Mouse (Mus musculus): ENCODE results near the gene Sorcs2.

Gene Sorcs2

GRCm38 (mm10) chr5:36397837-36398282, at the start of gene Sorcs2:
Gene Sorcs2, minus strand, starts transcription at chr5:36398139.
- in situ Hi-C loops (cut with MboI, MseI), result loop anchor here (5.0 kb wide), 1 partner anchor 76 kb away; no protein-coding TSS in a partner anchor

GRCm38 (mm10) chr5:36446166-36446890, 48.4 kb upstream of the Sorcs2 start:
- in situ Hi-C loops (cut with MboI, MseI), result no loop called here

- in situ Hi-C loops (cut with MboI, MseI), result no loop called here
Measured at GRCm38 (mm10) chr5:36445028-36445427, 47.1 kb upstream of the Sorcs2 start.

GRCm38 (mm10) chr5:36444611-36445010, 46.7 kb upstream of the Sorcs2 start:
- in situ Hi-C loops (cut with MboI, MseI), result no loop called here

GRCm38 (mm10) chr5:36440741-36441140, 42.8 kb upstream of the Sorcs2 start:
- in situ Hi-C loops (cut with MboI, MseI), result no loop called here

- in situ Hi-C loops (cut with MboI, MseI), result no loop called here
Measured at GRCm38 (mm10) chr5:36436858-36437257, 38.9 kb upstream of the Sorcs2 start.

- in situ Hi-C loops (cut with MboI, MseI), result no loop called here
Measured at GRCm38 (mm10) chr5:36434398-36434967, 36.5 kb upstream of the Sorcs2 start.

- in situ Hi-C loops (cut with MboI, MseI), result no loop called here
Measured at GRCm38 (mm10) chr5:36431711-36432110, 33.8 kb upstream of the Sorcs2 start.

GRCm38 (mm10) chr5:36429551-36429950, 31.6 kb upstream of the Sorcs2 start:
- in situ Hi-C loops (cut with MboI, MseI), result no loop called here

GRCm38 (mm10) chr5:36427831-36428230, 29.9 kb upstream of the Sorcs2 start:
- in situ Hi-C loops (cut with MboI, MseI), result no loop called here

- in situ Hi-C loops (cut with MboI, MseI), result no loop called here
Measured at GRCm38 (mm10) chr5:36426404-36426803, 28.5 kb upstream of the Sorcs2 start.

- in situ Hi-C loops (cut with MboI, MseI), result no loop called here
Measured at GRCm38 (mm10) chr5:36424676-36425075, 26.7 kb upstream of the Sorcs2 start.

- in situ Hi-C loops (cut with MboI, MseI), result no loop called here
Measured at GRCm38 (mm10) chr5:36422689-36423088, 24.8 kb upstream of the Sorcs2 start.

GRCm38 (mm10) chr5:36419861-36420260, 21.9 kb upstream of the Sorcs2 start:
- in situ Hi-C loops (cut with MboI, MseI), result no loop called here

GRCm38 (mm10) chr5:36414712-36415331, 16.9 kb upstream of the Sorcs2 start:
- in situ Hi-C loops (cut with MboI, MseI), result no loop called here

GRCm38 (mm10) chr5:36398463-36399364, 775 bp upstream of the Sorcs2 start:
- in situ Hi-C loops (cut with MboI, MseI), result loop anchor here (5.0 kb wide), 1 partner anchor 76 kb away; no protein-coding TSS in a partner anchor

GRCm38 (mm10) chr5:36397384-36397759, 567 bp downstream of the Sorcs2 start:
- in situ Hi-C loops (cut with MboI, MseI), result loop anchor here (5.0 kb wide), 1 partner anchor 75 kb away; no protein-coding TSS in a partner anchor

- in situ Hi-C loops (cut with MboI, MseI), result loop anchor here (5.0 kb wide), 1 partner anchor 74 kb away; no protein-coding TSS in a partner anchor
Measured at GRCm38 (mm10) chr5:36396491-36397383, 1.2 kb downstream of the Sorcs2 start.

- in situ Hi-C loops (cut with MboI, MseI), result loop anchor here (5.0 kb wide), 1 partner anchor 74 kb away; no protein-coding TSS in a partner anchor
Measured at GRCm38 (mm10) chr5:36396011-36396410, 1.9 kb downstream of the Sorcs2 start.

- in situ Hi-C loops (cut with MboI, MseI), result loop anchor here (5.0 kb wide), 1 partner anchor 73 kb away; no protein-coding TSS in a partner anchor
Measured at GRCm38 (mm10) chr5:36394840-36395515, 3.0 kb downstream of the Sorcs2 start.

All from regulatory T cell (primary cell).